Mouse (Mus musculus): Measurements from ENCODE around the gene Bhlha15. TPM values are rescaled to one million over a fixed set of nuclear protein-coding genes. Genes with fewer than 3 reads are reported as not detected.

The Bhlha15 gene
- polyA plus RNA-seq, 1 experiment = 3.1 TPM

DNA sequence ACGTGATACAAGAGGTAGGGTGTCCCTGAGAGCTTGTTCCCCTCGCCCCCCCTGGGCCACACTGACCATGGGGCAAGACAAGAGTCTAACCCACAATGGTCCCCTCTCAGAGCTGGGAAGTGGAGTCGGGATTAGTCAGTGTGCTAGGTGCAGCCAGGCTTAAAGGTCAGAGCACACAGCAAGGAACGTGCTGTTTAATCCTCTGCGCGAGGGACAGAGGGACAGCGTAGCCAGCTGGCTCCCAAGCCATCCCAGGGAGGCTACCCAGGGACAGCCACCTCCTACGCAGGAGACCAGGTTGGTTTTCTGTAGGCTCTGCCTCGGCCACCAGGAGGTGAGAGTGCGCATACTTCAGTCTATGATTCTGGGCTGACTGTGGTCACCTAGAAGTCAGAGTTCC lies 14.8 kb downstream of the Bhlha15 start:
- no peak overlapping the region for H3K27ac ChIP-seq (ENCODE audit: insufficient read depth, low read length)

GRCm38 (mm10) chr5:144206069-144206468 lies 16.0 kb downstream of the Bhlha15 start:
- Histone ChIP-seq H3K9ac (ENCODE audit: low read depth, poor library complexity, severe bottlenecking) (no peak overlapping the region), H3K9me3 (replicated peaks; ENCODE audit: control insufficient read depth, insufficient read depth, low read length, poor library complexity, severe bottlenecking) (no peaks in the 10 kb centered on the region), H3K27ac (ENCODE audit: insufficient read depth, low read length) (no peak overlapping the region), H3K4me1 (ENCODE audit: control insufficient read depth, insufficient read depth, low read length) (no peaks in the 10 kb centered on the region), H3K36me3 (ENCODE audit: control insufficient read depth, insufficient read depth, low read length, poor library complexity, severe bottlenecking) (no peaks in the 10 kb centered on the region), H3K27me3 (ENCODE audit: control insufficient read depth, insufficient read depth, low read length, poor library complexity, severe bottlenecking) (no peaks in the 10 kb centered on the region), H3K4me3 (ENCODE audit: low read depth, low read length) (no peak overlapping the region)
- TF ChIP-seq POLR2A (IDR thresholded peaks at IDR 0.05; ENCODE audit: insufficient read depth, low read length) (no peak), EP300 (IDR thresholded peaks at IDR 0.05; ENCODE audit: insufficient read depth, low read depth, low read length) (no peak), CTCF (IDR thresholded peaks at IDR 0.05; ENCODE audit: low read depth, low read length) (no peak)

More for the DNA sequence above, 14.8 kb downstream of the Bhlha15 start:
- H3K9ac ChIP-seq (ENCODE audit: low read depth, poor library complexity, severe bottlenecking) = no peak overlapping the region
- TF ChIP-seq POLR2A (IDR thresholded peaks at IDR 0.05; ENCODE audit: insufficient read depth, low read length) (no peak), EP300 (IDR thresholded peaks at IDR 0.05; ENCODE audit: insufficient read depth, low read depth, low read length) (no peak), CTCF (IDR thresholded peaks at IDR 0.05; ENCODE audit: low read depth, low read length) (no peak)
- H3K36me3 ChIP-seq (ENCODE audit: control insufficient read depth, insufficient read depth, low read length, poor library complexity, severe bottlenecking) = no peaks in the 10 kb centered on the region
- H3K27me3 ChIP-seq (ENCODE audit: control insufficient read depth, insufficient read depth, low read length, poor library complexity, severe bottlenecking) = no peaks in the 10 kb centered on the region
- H3K4me1 ChIP-seq (ENCODE audit: control insufficient read depth, insufficient read depth, low read length) = no peaks in the 10 kb centered on the region
- no peak overlapping the region for H3K4me3 ChIP-seq (ENCODE audit: low read depth, low read length)
- no peaks in the 10 kb centered on the region for H3K9me3 ChIP-seq (replicated peaks; ENCODE audit: control insufficient read depth, insufficient read depth, low read length, poor library complexity, severe bottlenecking)

DNA sequence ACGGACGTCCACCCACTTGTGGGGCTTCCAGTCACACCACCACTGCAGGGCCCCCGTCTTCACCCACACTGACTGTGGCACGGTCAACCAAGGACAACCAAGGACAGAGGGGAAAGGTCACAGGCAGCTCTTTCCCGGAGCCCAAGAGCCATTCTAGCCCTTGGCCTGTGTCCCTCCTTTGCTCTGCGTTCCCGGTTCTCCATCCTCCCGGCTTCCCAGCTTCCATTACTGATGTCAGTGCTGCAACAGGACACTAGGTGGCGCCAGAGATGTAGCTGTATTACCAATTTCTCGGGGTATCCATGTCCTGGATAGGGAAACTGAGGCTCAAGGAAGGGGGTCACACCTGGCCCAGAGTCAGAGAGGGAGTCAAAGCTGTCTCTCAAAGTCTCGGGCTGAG lies 17.4 kb downstream of the Bhlha15 start:
- H3K27me3 ChIP-seq (ENCODE audit: control insufficient read depth, insufficient read depth, low read length, poor library complexity, severe bottlenecking) = no peaks in the 10 kb centered on the region
- no peaks in the 10 kb centered on the region for H3K36me3 ChIP-seq (ENCODE audit: control insufficient read depth, insufficient read depth, low read length, poor library complexity, severe bottlenecking)
- H3K9ac ChIP-seq (ENCODE audit: low read depth, poor library complexity, severe bottlenecking) = no peak overlapping the region
- H3K4me3 ChIP-seq (ENCODE audit: low read depth, low read length) = no peak overlapping the region
- H3K4me1 ChIP-seq (ENCODE audit: control insufficient read depth, insufficient read depth, low read length) = no peaks in the 10 kb centered on the region
- no peak for TF ChIP-seq EP300 (IDR thresholded peaks at IDR 0.05; ENCODE audit: insufficient read depth, low read depth, low read length)
- TF ChIP-seq POLR2A (IDR thresholded peaks at IDR 0.05; ENCODE audit: insufficient read depth, low read length) = no peak
- peak; percentile 87 for TF ChIP-seq CTCF (IDR thresholded peaks at IDR 0.05; ENCODE audit: low read depth, low read length)
- H3K27ac ChIP-seq (ENCODE audit: insufficient read depth, low read length) = no peak overlapping the region
- H3K9me3 ChIP-seq (replicated peaks; ENCODE audit: control insufficient read depth, insufficient read depth, low read length, poor library complexity, severe bottlenecking) = no peaks in the 10 kb centered on the region

DNA sequence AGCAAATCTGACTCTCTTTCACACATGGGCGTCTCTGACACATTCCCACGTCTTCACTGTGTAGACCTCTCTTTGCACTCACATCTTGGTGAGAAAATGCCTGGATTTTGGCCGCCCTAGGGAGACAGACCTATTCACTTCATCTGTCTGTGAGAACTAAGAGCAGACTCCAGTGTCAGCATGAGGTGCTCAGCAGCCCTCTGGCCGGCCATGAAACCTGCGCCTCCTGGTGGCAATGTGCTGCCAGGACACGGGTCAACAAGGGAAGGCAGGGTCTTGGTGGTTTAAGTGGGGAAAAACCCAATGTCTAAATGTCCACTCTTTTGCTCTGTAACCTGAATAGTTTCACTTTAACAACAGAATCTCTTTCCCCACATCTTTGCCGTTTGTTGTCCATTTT lies 24.4 kb downstream of the Bhlha15 start:
- H3K36me3 ChIP-seq (ENCODE audit: control insufficient read depth, insufficient read depth, low read length, poor library complexity, severe bottlenecking) = no peaks in the 10 kb centered on the region
- peaks cover 3% of the 10 kb centered on the region for H3K4me1 ChIP-seq (ENCODE audit: control insufficient read depth, insufficient read depth, low read length)
- H3K9ac ChIP-seq (ENCODE audit: low read depth, poor library complexity, severe bottlenecking) = no peak overlapping the region
- no peak for TF ChIP-seq EP300 (IDR thresholded peaks at IDR 0.05; ENCODE audit: insufficient read depth, low read depth, low read length)
- TF ChIP-seq CTCF (IDR thresholded peaks at IDR 0.05; ENCODE audit: low read depth, low read length) = peak; percentile 97
- H3K4me3 ChIP-seq (ENCODE audit: low read depth, low read length) = no peak overlapping the region
- H3K27ac ChIP-seq (ENCODE audit: insufficient read depth, low read length) = no peak overlapping the region
- no peaks in the 10 kb centered on the region for H3K27me3 ChIP-seq (ENCODE audit: control insufficient read depth, insufficient read depth, low read length, poor library complexity, severe bottlenecking)
- H3K9me3 ChIP-seq (replicated peaks; ENCODE audit: control insufficient read depth, insufficient read depth, low read length, poor library complexity, severe bottlenecking) = no peaks in the 10 kb centered on the region

GRCm38 (mm10) chr5:144215992-144216391 lies 25.9 kb downstream of the Bhlha15 start:
- H3K36me3 ChIP-seq (ENCODE audit: control insufficient read depth, insufficient read depth, low read length, poor library complexity, severe bottlenecking) = no peaks in the 10 kb centered on the region

DNA sequence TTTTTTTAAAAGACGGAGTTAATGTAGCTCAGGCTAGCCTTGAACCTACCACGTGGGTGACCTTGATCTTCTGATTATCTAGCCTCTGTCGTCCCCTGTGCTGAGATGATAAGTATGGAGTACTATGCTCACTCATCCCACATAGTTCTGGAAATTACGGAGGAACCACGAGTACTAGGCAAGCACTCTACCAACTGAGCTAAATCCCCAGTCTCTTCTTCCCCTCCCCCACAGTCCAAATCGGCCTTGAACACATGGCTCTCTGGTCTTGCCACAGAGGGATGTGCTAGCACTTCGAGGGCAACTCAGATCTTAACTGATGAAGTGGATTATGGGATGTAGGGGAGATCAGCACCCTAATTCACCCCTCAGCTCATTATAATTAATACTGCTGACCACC lies 28.0 kb downstream of the Bhlha15 start:
- no peak overlapping the region for H3K9ac ChIP-seq (ENCODE audit: low read depth, poor library complexity, severe bottlenecking)
- TF ChIP-seq EP300 (IDR thresholded peaks at IDR 0.05; ENCODE audit: insufficient read depth, low read depth, low read length) = no peak
- no peak for TF ChIP-seq POLR2A (IDR thresholded peaks at IDR 0.05; ENCODE audit: insufficient read depth, low read length)
- no peak for TF ChIP-seq CTCF (IDR thresholded peaks at IDR 0.05; ENCODE audit: low read depth, low read length)
- H3K9me3 ChIP-seq (replicated peaks; ENCODE audit: control insufficient read depth, insufficient read depth, low read length, poor library complexity, severe bottlenecking) = no peaks in the 10 kb centered on the region
- H3K36me3 ChIP-seq (ENCODE audit: control insufficient read depth, insufficient read depth, low read length, poor library complexity, severe bottlenecking) = no peaks in the 10 kb centered on the region
- H3K4me1 ChIP-seq (ENCODE audit: control insufficient read depth, insufficient read depth, low read length) = peaks cover 3% of the 10 kb centered on the region
- H3K27me3 ChIP-seq (ENCODE audit: control insufficient read depth, insufficient read depth, low read length, poor library complexity, severe bottlenecking) = no peaks in the 10 kb centered on the region
- no peak overlapping the region for H3K4me3 ChIP-seq (ENCODE audit: low read depth, low read length)
- H3K27ac ChIP-seq (ENCODE audit: insufficient read depth, low read length) = no peak overlapping the region

More at GRCm38 (mm10) chr5:144215992-144216391, 25.9 kb downstream of the Bhlha15 start:
- TF ChIP-seq POLR2A (IDR thresholded peaks at IDR 0.05; ENCODE audit: insufficient read depth, low read length) (no peak), EP300 (IDR thresholded peaks at IDR 0.05; ENCODE audit: insufficient read depth, low read depth, low read length) (no peak), CTCF (IDR thresholded peaks at IDR 0.05; ENCODE audit: low read depth, low read length) (no peak)
- Histone ChIP-seq H3K4me1 (ENCODE audit: control insufficient read depth, insufficient read depth, low read length) (peaks cover 3% of the 10 kb centered on the region), H3K4me3 (ENCODE audit: low read depth, low read length) (no peak overlapping the region), H3K9ac (ENCODE audit: low read depth, poor library complexity, severe bottlenecking) (no peak overlapping the region), H3K27me3 (ENCODE audit: control insufficient read depth, insufficient read depth, low read length, poor library complexity, severe bottlenecking) (no peaks in the 10 kb centered on the region), H3K9me3 (replicated peaks; ENCODE audit: control insufficient read depth, insufficient read depth, low read length, poor library complexity, severe bottlenecking) (no peaks in the 10 kb centered on the region), H3K27ac (ENCODE audit: insufficient read depth, low read length) (no peak overlapping the region)

Data from ES-Bruce4 (cell line).